Mouse (Mus musculus) liver, embryonic 14.5 days (tissue): Measurements from ENCODE around the gene Dock7. TPM values are rescaled to one million over a fixed set of nuclear protein-coding genes. Genes with fewer than 3 reads are reported as not detected.

Source experiments
- ATAC-seq: fragments of 200-750 bp; cut with Nextera tagmentation; 2 replicates; pipeline ENCODE4 v1.8.0; 2017; ENCODE audit warnings: moderate number of reproducible peaks, mild to moderate bottlenecking, moderate library complexity; ENCODE audit not compliant: insufficient read depth
- DNase-seq, 3 experiments: peaks; one replicate each; pipeline ENCODE4 v3.0.0-alpha.2; 2012 to 2013; ENCODE audit warnings: low read depth in 3 of 3, low spot score in 3 of 3
- H3K27ac ChIP-seq: fragments of 300-500 bp; sonication (generic); 2 replicates; pipeline ENCODE4 v1.5.1; 2014; ENCODE audit warnings: moderate library complexity, mild to moderate bottlenecking, control low read depth, inconsistent platforms
- H3K27me3 ChIP-seq: fragments of 300-500 bp; sonication (generic); 2 replicates; pipeline ENCODE4 v1.6.1; 2014; ENCODE audit warnings: mild to moderate bottlenecking, low read length, moderate library complexity; ENCODE audit not compliant: control insufficient read depth, insufficient read depth
- H3K36me3 ChIP-seq: fragments of 300-500 bp; sonication (generic); replicated peaks from 2 replicates; pipeline ENCODE4 v1.6.1; 2014; ENCODE audit warnings: low read depth; ENCODE audit not compliant: control insufficient read depth, insufficient read depth
- H3K4me1 ChIP-seq, 2 experiments: fragments of 200-500 bp in 1 of 2; fragments of 300-500 bp in 1 of 2; sonication (generic) in 1 of 2; replicated peaks; 2 replicates each; pipeline ENCODE4 v1.6.1; 2012 to 2014; ENCODE audit warnings: antibody characterized with exemption in 1 of 2, inconsistent platforms in 1 of 2, low read length in 1 of 2; ENCODE audit not compliant: control insufficient read depth in 2 of 2, insufficient read depth in 2 of 2
- H3K4me2 ChIP-seq: fragments of 300-500 bp; sonication (generic); 2 replicates; pipeline ENCODE4 v1.6.1; 2014; ENCODE audit warnings: low read depth, mild to moderate bottlenecking, control low read depth, moderate library complexity
- H3K4me3 ChIP-seq, 2 experiments: fragments of 200-500 bp in 1 of 2; fragments of 300-500 bp in 1 of 2; sonication (generic) in 1 of 2; 2 replicates each; pipeline ENCODE4 v1.5.1; 2012 to 2014; ENCODE audit warnings: low read depth in 2 of 2, low read length in 2 of 2, mild to moderate bottlenecking in 2 of 2, control low read depth in 1 of 2, inconsistent platforms in 1 of 2, moderate library complexity in 1 of 2; ENCODE audit not compliant: insufficient read depth in 1 of 2
- H3K9ac ChIP-seq: fragments of 300-500 bp; sonication (generic); replicated peaks from 2 replicates; pipeline ENCODE4 v1.6.1; 2014; ENCODE audit warnings: mild to moderate bottlenecking, control low read depth, moderate library complexity
- H3K9me3 ChIP-seq: fragments of 300-500 bp; sonication (generic); 2 replicates; pipeline ENCODE4 v1.6.1; 2016; ENCODE audit warnings: low read length, mixed read lengths; ENCODE audit not compliant: control insufficient read depth
- CTCF ChIP-seq: IDR thresholded peaks from 2 replicates; pipeline ENCODE4 v1.5.1; 2016; ENCODE audit warnings: antibody characterized with exemption, low read depth, control low read depth
- EP300 ChIP-seq: IDR thresholded peaks from 2 replicates; pipeline ENCODE4 v1.6.1; 2016; ENCODE audit warnings: antibody characterized with exemption, low read depth
- WGBS: fragments of 180-500 bp; shearing (Covaris S2); extraction: QIAGEN DNeasy Blood & Tissue Kit; methylation state at CpG from one replicate; pipeline ENCODE4 v1.1.7; 2014; ENCODE audit not compliant: insufficient replicate concordance; 5-methylcytosine and 5-hydroxymethylcytosine counted together
- polyA plus RNA-seq, 2 experiments: library from polyadenylated mRNA; depleted of rRNA in 1 of 2; stranded (reverse) in 1 of 2; unstranded in 1 of 2; fragments of >200 nt; fragmentation: Nextera tagmentation in 1 of 2; extraction: Ambion mirVana in 1 of 2; gene quantifications; 2 replicates each; pipeline versions ENCODE4 v1.2.1 to v1.2.3; 2012 to 2014

The Dock7 gene
- polyA plus RNA-seq, 2 experiments, result 9.0 to 15.2 TPM

DNA sequence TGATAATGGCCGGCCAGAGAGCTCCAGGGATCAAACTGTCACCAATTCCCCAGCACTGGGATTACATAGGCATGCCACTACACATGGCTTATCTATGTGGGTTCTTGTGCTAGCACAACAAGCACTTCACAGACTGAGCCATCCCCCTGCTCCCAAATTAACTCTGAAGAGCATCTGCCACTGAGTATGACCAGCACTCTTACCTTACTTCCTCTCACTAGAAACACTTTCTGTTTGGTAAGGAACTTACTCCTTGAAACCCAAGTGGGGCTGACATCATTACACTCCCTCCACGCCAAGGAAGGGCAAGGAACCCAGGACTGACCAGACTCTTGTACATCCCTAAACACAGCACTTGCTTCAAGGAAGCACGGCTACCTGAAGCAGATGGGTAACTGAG, 9.0 kb downstream of the Dock7 start:
- no peaks in the 10 kb centered on the region for H3K9me3 ChIP-seq
- no peak for ATAC-seq
- no peak for TF ChIP-seq EP300
- TF ChIP-seq CTCF, result no peak
- H3K4me2 ChIP-seq, result no peak overlapping the region
- WGBS, result 46% methylated on average over 3 of the region's 3 CpGs
- H3K27ac ChIP-seq, result no peak overlapping the region
- no peak overlapping the region for H3K9ac ChIP-seq
- no peaks in the 10 kb centered on the region for H3K36me3 ChIP-seq
- no peaks in the 10 kb centered on the region for H3K27me3 ChIP-seq
- peaks cover 0 to 14% of the 10 kb centered on the region in 2 experiments; a peak in 3 of 4 replicates for H3K4me1 ChIP-seq
- no peak overlapping the region for H3K4me3 ChIP-seq
- DNase-seq, result no peak

DNA sequence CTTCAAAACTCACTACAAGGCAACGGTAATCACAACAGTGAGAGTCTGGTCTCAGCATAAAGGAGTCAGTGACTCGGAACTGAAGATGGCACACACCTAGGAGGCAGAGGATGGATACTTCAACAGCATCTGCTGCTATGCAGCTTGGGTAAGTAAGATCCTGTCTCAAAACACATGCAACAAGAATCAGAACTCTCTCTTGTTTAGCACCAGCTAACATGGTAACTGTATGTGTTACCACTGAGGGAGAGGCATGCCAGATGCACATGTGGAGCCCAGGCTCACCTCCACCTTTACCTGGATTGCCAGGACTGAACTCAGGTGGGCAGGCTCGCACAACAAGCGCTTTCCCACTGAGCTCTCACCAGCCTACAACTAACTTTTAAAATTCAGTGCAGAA, 11.9 kb downstream of the Dock7 start:
- Histone ChIP-seq H3K27me3 (no peaks in the 10 kb centered on the region), H3K4me1 (peaks cover 0 to 9% of the 10 kb centered on the region in 2 experiments; a peak in 1 of 4 replicates), H3K9ac (no peak overlapping the region), H3K4me2 (no peak overlapping the region), H3K4me3 (no peak overlapping the region), H3K27ac (no peak overlapping the region), H3K36me3 (no peaks in the 10 kb centered on the region), H3K9me3 (no peaks in the 10 kb centered on the region)
- 81% methylated on average over 4 of the region's 4 CpGs for WGBS
- ATAC-seq (no peak), DNase-seq (no peak)
- TF ChIP-seq EP300 (no peak), CTCF (no peak)

DNA sequence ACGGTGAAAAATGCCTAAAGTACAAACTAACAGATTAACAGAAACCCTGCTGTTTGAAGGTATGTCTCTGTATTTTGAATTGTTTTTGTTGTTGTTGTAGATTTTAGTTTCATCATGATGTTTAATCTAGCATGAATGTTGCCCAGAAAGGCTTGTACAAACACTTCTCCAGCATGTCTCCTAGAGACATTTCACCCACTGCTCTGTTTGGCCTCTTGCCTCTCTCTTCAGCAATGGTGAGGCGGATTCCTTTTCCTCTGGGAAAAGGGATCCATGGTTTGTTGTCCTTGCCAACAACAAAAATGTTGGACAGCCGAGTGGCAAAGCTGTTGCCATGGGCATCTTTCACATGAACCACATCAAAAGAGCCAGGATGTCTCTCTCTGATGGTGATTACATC, 17.9 kb downstream of the Dock7 start:
- H3K9me3 ChIP-seq, result no peaks in the 10 kb centered on the region
- H3K4me2 ChIP-seq, result no peak overlapping the region
- no peak for DNase-seq
- ATAC-seq, result no peak
- 72% methylated on average over 3 of the region's 3 CpGs for WGBS
- TF ChIP-seq CTCF, result no peak
- no peak for TF ChIP-seq EP300
- H3K36me3 ChIP-seq, result no peaks in the 10 kb centered on the region
- no peaks in the 10 kb centered on the region for H3K27me3 ChIP-seq
- H3K27ac ChIP-seq, result no peak overlapping the region
- H3K4me3 ChIP-seq, result no peak overlapping the region
- H3K4me1 ChIP-seq, result no peaks in the 10 kb centered on the region
- H3K9ac ChIP-seq, result no peak overlapping the region

DNA sequence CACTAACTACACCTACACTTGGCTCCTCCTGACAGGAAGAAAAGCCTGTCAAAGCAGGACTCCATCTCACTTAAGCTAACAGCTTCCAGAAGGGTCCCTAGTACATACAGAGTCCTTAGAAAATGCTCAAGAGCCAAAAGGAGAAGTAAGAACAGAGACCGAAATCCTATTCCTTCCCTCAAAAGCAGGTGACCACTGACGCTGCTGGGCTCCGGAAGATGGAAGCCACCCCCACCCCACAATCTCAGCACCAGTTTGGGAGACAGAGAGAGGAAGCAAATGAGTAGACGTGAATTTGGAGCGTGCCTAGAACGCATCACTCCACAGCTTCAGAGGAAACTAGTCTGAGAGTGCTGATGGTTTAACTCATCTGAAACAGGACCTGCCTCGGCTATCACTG, 20.0 kb downstream of the Dock7 start:
- H3K4me1 ChIP-seq, result no peaks in the 10 kb centered on the region
- no peaks in the 10 kb centered on the region for H3K36me3 ChIP-seq
- H3K4me2 ChIP-seq, result no peak overlapping the region
- H3K4me3 ChIP-seq, result no peak overlapping the region
- H3K9ac ChIP-seq, result no peak overlapping the region
- DNase-seq (no peak), ATAC-seq (no peak)
- WGBS, result 46% methylated on average over 7 of the region's 7 CpGs
- H3K27ac ChIP-seq, result no peak overlapping the region
- no peaks in the 10 kb centered on the region for H3K27me3 ChIP-seq
- no peaks in the 10 kb centered on the region for H3K9me3 ChIP-seq
- TF ChIP-seq CTCF, result no peak
- no peak for TF ChIP-seq EP300

DNA sequence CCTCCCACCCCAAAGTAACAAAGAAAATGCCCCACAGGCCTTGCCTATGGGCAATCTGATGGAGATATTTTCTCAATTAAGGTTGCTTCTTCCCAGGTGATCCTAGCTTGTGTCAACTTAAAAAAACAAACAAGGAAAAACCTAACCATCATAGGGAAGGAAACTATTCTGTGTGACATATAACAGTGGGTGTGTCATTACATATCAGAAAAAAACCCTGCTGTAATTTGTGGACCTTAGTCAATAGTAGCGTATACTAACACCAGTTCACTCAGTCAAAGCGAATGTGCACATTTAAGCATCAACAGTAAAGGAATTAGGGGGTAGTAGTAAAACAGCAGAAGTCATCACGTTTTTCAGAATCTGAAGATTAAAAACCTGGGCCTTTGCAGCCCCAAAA, 28.9 kb downstream of the Dock7 start:
- ATAC-seq (no peak), DNase-seq (no peak)
- Histone ChIP-seq H3K9me3 (no peaks in the 10 kb centered on the region), H3K4me1 (peaks cover 3 to 23% of the 10 kb centered on the region in 2 experiments; a peak in 3 of 4 replicates), H3K4me2 (no peak overlapping the region), H3K36me3 (no peaks in the 10 kb centered on the region), H3K27ac (no peak overlapping the region), H3K4me3 (no peak overlapping the region), H3K9ac (no peak overlapping the region), H3K27me3 (no peaks in the 10 kb centered on the region)
- TF ChIP-seq CTCF (no peak), EP300 (no peak)
- 68% methylated on average over 3 of the region's 3 CpGs for WGBS

DNA sequence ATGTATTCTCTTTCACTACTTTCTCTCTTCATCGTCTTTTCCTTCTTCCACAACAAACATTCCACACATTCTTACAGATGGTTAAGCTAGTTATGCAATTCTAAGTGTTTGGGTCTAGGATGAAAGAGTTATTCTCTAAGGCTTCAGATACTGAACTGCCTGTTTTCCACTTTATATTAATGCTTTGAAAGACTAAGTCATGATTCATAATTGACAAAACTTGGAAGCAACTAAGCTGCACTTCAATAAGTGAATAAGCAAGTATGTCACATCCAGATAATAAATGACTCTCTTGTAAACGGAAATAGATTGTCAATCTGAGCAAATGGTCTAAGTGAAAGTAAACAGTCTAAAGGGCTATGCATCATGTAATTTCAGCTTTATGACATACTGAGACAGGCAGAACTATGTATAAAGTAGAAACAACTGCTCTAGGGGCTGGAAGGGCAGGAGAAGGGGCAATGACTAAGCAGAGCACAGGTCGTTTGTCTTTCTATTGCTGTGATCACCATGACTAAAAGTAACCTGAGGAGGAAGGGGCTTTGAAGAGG, 29.5 kb downstream of the Dock7 start:
- H3K4me1 ChIP-seq, result peaks cover 3 to 23% of the 10 kb centered on the region in 2 experiments; a peak in 3 of 4 replicates
- DNase-seq (no peak), ATAC-seq (no peak)
- H3K27me3 ChIP-seq, result no peaks in the 10 kb centered on the region
- no peak overlapping the region for H3K4me2 ChIP-seq
- H3K36me3 ChIP-seq, result no peaks in the 10 kb centered on the region
- H3K9ac ChIP-seq, result no peak overlapping the region
- no peak overlapping the region for H3K4me3 ChIP-seq
- no peak for TF ChIP-seq CTCF
- TF ChIP-seq EP300, result no peak
- WGBS, result 33% methylated on average over 3 of the region's 3 CpGs
- no peaks in the 10 kb centered on the region for H3K9me3 ChIP-seq
- no peak overlapping the region for H3K27ac ChIP-seq
